Mouse (Mus musculus) stomach, embryonic 16.5 days (tissue): ENCODE results near the gene Psma1. TPM values are rescaled to one million over a fixed set of nuclear protein-coding genes. Genes with fewer than 3 reads are reported as not detected.
A peak's percentile ranks its signal among the peaks of the same experiment; 100 is the strongest.

Experiments used
- ATAC-seq: fragments of 200-750 bp; cut with Nextera tagmentation; 2 replicates; pipeline ENCODE4 v1.8.0; 2017; ENCODE audit warnings: moderate number of reproducible peaks, moderate TSS enrichment; ENCODE audit not compliant: insufficient read depth, low FRiP score
- H3K27ac ChIP-seq: fragments of 300-500 bp; sonication (generic); 2 replicates; pipeline ENCODE4 v1.5.1; 2014; ENCODE audit warnings: low read length
- H3K27me3 ChIP-seq: fragments of 300-500 bp; sonication (generic); 2 replicates; pipeline ENCODE4 v1.6.1; 2014; ENCODE audit warnings: low read length, control low read depth, mixed read lengths; ENCODE audit not compliant: control insufficient read depth, insufficient read depth
- H3K36me3 ChIP-seq: fragments of 300-500 bp; sonication (generic); 2 replicates; pipeline ENCODE4 v1.6.1; 2014; ENCODE audit warnings: low read length; ENCODE audit not compliant: control insufficient read depth, insufficient read depth
- H3K4me1 ChIP-seq: fragments of 300-500 bp; sonication (generic); 2 replicates; pipeline ENCODE4 v1.6.1; 2014; ENCODE audit warnings: low read length, control low read depth, mixed read lengths; ENCODE audit not compliant: control insufficient read depth, insufficient read depth
- H3K4me2 ChIP-seq: fragments of 300-500 bp; sonication (generic); 2 replicates; pipeline ENCODE4 v1.6.1; 2014; ENCODE audit warnings: low read depth, low read length, mixed read lengths
- H3K4me3 ChIP-seq: fragments of 300-500 bp; sonication (generic); replicated peaks from 2 replicates; pipeline ENCODE4 v1.5.1; 2014; ENCODE audit warnings: mild to moderate bottlenecking, low read length
- H3K9ac ChIP-seq: fragments of 300-500 bp; sonication (generic); 2 replicates; pipeline ENCODE4 v1.6.1; 2014; ENCODE audit warnings: low read length
- H3K9me3 ChIP-seq: fragments of 300-500 bp; sonication (generic); replicated peaks from 2 replicates; pipeline ENCODE4 v1.6.1; 2016; ENCODE audit warnings: low read length, control low read depth; ENCODE audit not compliant: control insufficient read depth
- WGBS: fragments of 180-500 bp; shearing (Covaris S2); extraction: QIAGEN DNeasy Blood & Tissue Kit; methylation state at CpG from one replicate; pipeline ENCODE4 v1.1.7; 2014; 5-methylcytosine and 5-hydroxymethylcytosine counted together
- polyA plus RNA-seq: library from polyadenylated mRNA; unstranded; fragments of >200 nt; fragmentation: Nextera tagmentation; extraction: Ambion mirVana; gene quantifications from 2 replicates; pipeline ENCODE4 v1.2.1, GENCODE M21; 2015

Psma1 gene
- polyA plus RNA-seq, result 336 and 342 TPM in 2 replicates

GRCm38 (mm10) chr7:114276005-114276752, at the start of gene Psma1:
Gene Psma1 (minus strand): TSS chr7:114276118.
- peak; percentile 93 for ATAC-seq
- no peaks in the 10 kb centered on the region for H3K27me3 ChIP-seq
- peak within 1 kb of the TSS; percentile 83 for H3K4me3 ChIP-seq
- WGBS, result under 1% methylated on average over 39 of the region's 39 CpGs
- peak within 1 kb of the TSS; percentile 94 for H3K4me2 ChIP-seq
- peak within 1 kb of the TSS; percentile 62 for H3K27ac ChIP-seq
- peak within 1 kb of the TSS; percentile 91 for H3K9ac ChIP-seq
- no peaks in the 10 kb centered on the region for H3K9me3 ChIP-seq
- no peaks in the 10 kb centered on the region for H3K36me3 ChIP-seq
- peaks cover 8% of the 10 kb centered on the region; the same call in 1 of the 2 replicates for H3K4me1 ChIP-seq

- no peak overlapping the region for H3K9ac ChIP-seq
- WGBS, result 56% methylated on average over 1 of the region's 1 CpGs
- no peaks in the 10 kb centered on the region for H3K9me3 ChIP-seq
- H3K4me3 ChIP-seq, result no peak overlapping the region
- H3K36me3 ChIP-seq, result no peaks in the 10 kb centered on the region
- no peak for ATAC-seq
- H3K4me2 ChIP-seq, result no peak overlapping the region
- peak overlapping the region; percentile 8; the same call in 1 of the 2 replicates for H3K27ac ChIP-seq
- H3K4me1 ChIP-seq, result no peaks in the 10 kb centered on the region
- H3K27me3 ChIP-seq, result no peaks in the 10 kb centered on the region
These were observed 47.6 kb upstream of the Psma1 start for GRCm38 (mm10) chr7:114323527-114323926.

GRCm38 (mm10) chr7:114322531-114323441, 46.9 kb upstream of the Psma1 start:
- Histone ChIP-seq H3K4me1 (no peaks in the 10 kb centered on the region; the same call in 1 of the 2 replicates), H3K27me3 (no peaks in the 10 kb centered on the region), H3K9ac (no peak overlapping the region), H3K4me2 (no peak overlapping the region), H3K4me3 (no peak overlapping the region), H3K36me3 (no peaks in the 10 kb centered on the region), H3K27ac (peak overlapping the region; percentile 8), H3K9me3 (no peaks in the 10 kb centered on the region)
- WGBS, result 45% methylated on average over 9 of the region's 9 CpGs
- ATAC-seq, result peak; percentile 89

GRCm38 (mm10) chr7:114321694-114322372, 45.9 kb upstream of the Psma1 start:
- Histone ChIP-seq H3K4me3 (no peak overlapping the region), H3K4me1 (peaks cover 7% of the 10 kb centered on the region; the same call in 1 of the 2 replicates), H3K4me2 (no peak overlapping the region), H3K27ac (peak overlapping the region; percentile 37; the same call in 1 of the 2 replicates), H3K27me3 (no peaks in the 10 kb centered on the region), H3K9me3 (no peaks in the 10 kb centered on the region), H3K36me3 (no peaks in the 10 kb centered on the region), H3K9ac (no peak overlapping the region)
- 67% methylated on average over 5 of the region's 5 CpGs for WGBS
- no peak for ATAC-seq

GRCm38 (mm10) chr7:114317896-114318295, 42.0 kb upstream of the Psma1 start:
- H3K36me3 ChIP-seq, result no peaks in the 10 kb centered on the region
- H3K4me2 ChIP-seq, result no peak overlapping the region
- ATAC-seq, result no peak
- WGBS, result 70% methylated on average over 4 of the region's 4 CpGs
- H3K4me3 ChIP-seq, result no peak overlapping the region
- H3K27ac ChIP-seq, result peak overlapping the region; percentile 82
- H3K9ac ChIP-seq, result no peak overlapping the region
- H3K9me3 ChIP-seq, result no peaks in the 10 kb centered on the region
- H3K4me1 ChIP-seq, result peaks cover 7% of the 10 kb centered on the region; the same call in 1 of the 2 replicates
- H3K27me3 ChIP-seq, result no peaks in the 10 kb centered on the region

GRCm38 (mm10) chr7:114317389-114317792, 41.5 kb upstream of the Psma1 start:
- H3K9ac ChIP-seq, result peak overlapping the region; percentile 26; the same call in 1 of the 2 replicates
- peak overlapping the region; percentile 82 for H3K27ac ChIP-seq
- H3K27me3 ChIP-seq, result no peaks in the 10 kb centered on the region
- no peak overlapping the region for H3K4me3 ChIP-seq
- 31% methylated on average over 5 of the region's 5 CpGs for WGBS
- H3K36me3 ChIP-seq, result no peaks in the 10 kb centered on the region
- H3K4me1 ChIP-seq, result peaks cover 7% of the 10 kb centered on the region; the same call in 1 of the 2 replicates
- 0 out of 2 replicates have a peak overlapping the region, but pooled peaks have one; percentile 15 for H3K4me2 ChIP-seq
- no peaks in the 10 kb centered on the region for H3K9me3 ChIP-seq
- ATAC-seq, result peak; percentile 47; the same call in 1 of the 2 replicates

- peak overlapping the region; percentile 82; the same call in 1 of the 2 replicates for H3K27ac ChIP-seq
- H3K9ac ChIP-seq, result no peak overlapping the region
- 81% methylated on average over 5 of the region's 5 CpGs for WGBS
- no peak for ATAC-seq
- H3K36me3 ChIP-seq, result no peaks in the 10 kb centered on the region
- H3K4me2 ChIP-seq, result no peak overlapping the region
- H3K9me3 ChIP-seq, result no peaks in the 10 kb centered on the region
- peaks cover 7% of the 10 kb centered on the region; the same call in 1 of the 2 replicates for H3K4me1 ChIP-seq
- no peaks in the 10 kb centered on the region for H3K27me3 ChIP-seq
- H3K4me3 ChIP-seq, result no peak overlapping the region
These were observed 40.5 kb upstream of the Psma1 start for GRCm38 (mm10) chr7:114316361-114316871.

- ATAC-seq, result peak; percentile 44; the same call in 1 of the 2 replicates
- Histone ChIP-seq H3K27ac (no peak overlapping the region), H3K9me3 (no peaks in the 10 kb centered on the region), H3K4me1 (0 out of 2 replicates have a peak, but pooled peaks cover 3% of the 10 kb centered on the region), H3K4me3 (no peak overlapping the region), H3K27me3 (no peaks in the 10 kb centered on the region), H3K9ac (no peak overlapping the region), H3K4me2 (no peak overlapping the region), H3K36me3 (no peaks in the 10 kb centered on the region)
- 45% methylated on average over 5 of the region's 5 CpGs for WGBS
These were observed 35.3 kb upstream of the Psma1 start for GRCm38 (mm10) chr7:114311209-114311608.
